Mouse (Mus musculus) brain, embryonic 14.5 days (tissue): ENCODE data around the gene Trim17.

Source experiments
- CTCF ChIP-seq: fragments of 200-500 bp; IDR thresholded peaks from 2 replicates; pipeline ENCODE4 v1.5.1; 2012; ENCODE audit warnings: inconsistent platforms, mild to moderate bottlenecking, moderate library complexity, borderline replicate concordance; ENCODE audit not compliant: insufficient read depth, insufficient read length; ENCODE audit errors: extremely low read depth
- POLR2A ChIP-seq: fragments of 200-500 bp; IDR thresholded peaks from 2 replicates; pipeline ENCODE4 v1.6.1; 2012; ENCODE audit warnings: mild to moderate bottlenecking, inconsistent platforms, borderline replicate concordance; ENCODE audit not compliant: poor library complexity, insufficient read depth, insufficient read length, severe bottlenecking; ENCODE audit errors: extremely low read depth

- TF ChIP-seq CTCF = no peak
- no peak for TF ChIP-seq POLR2A
Observed at GRCm38 (mm10) chr11:59002327-59003079, 48.0 kb downstream of the Trim17 start.
